Mouse (Mus musculus) forelimb bud, embryonic 11.5 days (tissue): ENCODE results near the gene Esr1.
A peak's percentile ranks its signal among the peaks of the same experiment; 100 is the strongest.
"Not testable (repeated sequence)": the region's sequence is repeated elsewhere in the genome, so short reads cannot be mapped to it uniquely, and the experiment has no call there.

Source experiments
- DNase-seq: peaks from one replicate; pipeline ENCODE4 v3.0.0-alpha.2; 2012; ENCODE audit warnings: low read depth, low spot score

Esr1 gene

GRCm38 (mm10) chr10:4611386-4612155, at the start of gene Esr1:
Gene Esr1, plus strand, starts transcription at chr10:4611593.
- DNase-seq = peak; percentile 36

GRCm38 (mm10) chr10:4565148-4565547, 46.2 kb upstream of the Esr1 start:
- DNase-seq = no peak

- no peak for DNase-seq
Observed at GRCm38 (mm10) chr10:4570778-4571177, 40.6 kb upstream of the Esr1 start.

- DNase-seq = no peak
Observed at GRCm38 (mm10) chr10:4571304-4571703, 40.1 kb upstream of the Esr1 start.

- DNase-seq = no peak
Observed at GRCm38 (mm10) chr10:4581905-4582304, 29.5 kb upstream of the Esr1 start.

- DNase-seq = no peak
Observed at GRCm38 (mm10) chr10:4586691-4587090, 24.7 kb upstream of the Esr1 start.

- DNase-seq = no peak
Observed at GRCm38 (mm10) chr10:4589576-4589975, 21.8 kb upstream of the Esr1 start.

GRCm38 (mm10) chr10:4590956-4591355, 20.4 kb upstream of the Esr1 start:
- DNase-seq = no peak

GRCm38 (mm10) chr10:4593828-4594227, 17.6 kb upstream of the Esr1 start:
- DNase-seq = no peak

- no peak for DNase-seq
Observed at GRCm38 (mm10) chr10:4597211-4597610, 14.2 kb upstream of the Esr1 start.

GRCm38 (mm10) chr10:4598244-4598842, 13.1 kb upstream of the Esr1 start:
- DNase-seq = peak; percentile 46

GRCm38 (mm10) chr10:4598916-4599315, 12.5 kb upstream of the Esr1 start:
- no peak for DNase-seq

GRCm38 (mm10) chr10:4599591-4599990, 11.8 kb upstream of the Esr1 start:
- no peak for DNase-seq

- no peak for DNase-seq
Observed at GRCm38 (mm10) chr10:4600796-4601474, 10.5 kb upstream of the Esr1 start.

- not testable (repeated sequence) for DNase-seq
Observed at GRCm38 (mm10) chr10:4601612-4602011, 9.8 kb upstream of the Esr1 start.

GRCm38 (mm10) chr10:4602466-4602865, 8.9 kb upstream of the Esr1 start:
- DNase-seq = no peak

- DNase-seq = no peak
Observed at GRCm38 (mm10) chr10:4604527-4605209, 6.7 kb upstream of the Esr1 start.

- DNase-seq = no peak
Observed at GRCm38 (mm10) chr10:4610234-4610633, 1.2 kb upstream of the Esr1 start.

- no peak for DNase-seq
Observed at GRCm38 (mm10) chr10:4612313-4613036, 1.1 kb downstream of the Esr1 start.

- DNase-seq = no peak
Observed at GRCm38 (mm10) chr10:4618026-4618425, 6.6 kb downstream of the Esr1 start.

GRCm38 (mm10) chr10:4618686-4619085, 7.3 kb downstream of the Esr1 start:
- no peak for DNase-seq
